Mouse (Mus musculus): ENCODE measurements around the gene Aif1l.

Gene Aif1l

DNA sequence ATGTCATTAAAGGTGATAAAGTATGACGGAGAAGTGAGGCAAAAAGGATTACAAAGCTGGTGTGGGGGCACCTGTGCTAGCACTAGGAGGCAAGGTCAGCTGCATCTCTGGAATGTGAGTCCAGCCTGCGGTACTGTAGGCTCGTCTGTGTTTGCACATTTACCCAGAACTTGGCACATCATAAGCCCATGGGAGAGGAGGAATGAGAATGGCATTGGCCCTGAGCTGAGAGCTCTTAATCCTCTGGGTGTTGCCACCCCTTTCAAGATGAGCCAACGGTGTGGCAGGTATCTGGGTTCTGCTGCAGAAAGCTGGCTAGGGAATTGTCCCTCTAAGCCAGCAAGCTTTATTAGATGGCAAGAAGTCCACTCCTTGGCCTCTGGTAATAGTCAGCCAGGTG is 69.8 kb downstream of the Aif1l start:
- DNase-seq (ENCODE audit: low spot score), result no peak

GRCm38 (mm10) chr2:32020229-32020628 is 70.3 kb downstream of the Aif1l start:
- DNase-seq (ENCODE audit: low spot score), result no peak

Data from testis, postnatal 10 days (tissue).